Mouse (Mus musculus) G1E (cell line): ENCODE data around the gene Pde4d. TPM values are rescaled to one million over a fixed set of nuclear protein-coding genes. Genes with fewer than 3 reads are reported as not detected.

Source experiments
- ATAC-seq: 2 replicates; pipeline ENCODE4 v1.8.0; 2016; ENCODE audit warnings: mild to moderate bottlenecking; ENCODE audit not compliant: insufficient number of reproducible peaks, poor library complexity, low FRiP score, severe bottlenecking; ENCODE audit errors: extremely low read depth
- DNase-seq: peaks from one replicate; pipeline ENCODE4 v3.0.0; 2012; ENCODE audit warnings: low spot score
- H3K27me3 ChIP-seq: 2 replicates; pipeline ENCODE4 v1.6.1; 2012; ENCODE audit warnings: mild to moderate bottlenecking, low read length, inconsistent platforms; ENCODE audit not compliant: insufficient read depth
- H3K36me3 ChIP-seq: replicated peaks from 2 replicates; pipeline ENCODE3; 2012; ENCODE audit warnings: mild to moderate bottlenecking, inconsistent platforms
- H3K4me1 ChIP-seq: 2 replicates; pipeline ENCODE4 v1.6.1; 2012; ENCODE audit warnings: low read depth, low read length, inconsistent platforms, mixed read lengths; ENCODE audit not compliant: insufficient read depth
- H3K4me3 ChIP-seq: 2 replicates; pipeline ENCODE4 v1.5.1; 2012; ENCODE audit warnings: low read depth, mild to moderate bottlenecking, inconsistent platforms, low read length, moderate library complexity, mixed read lengths
- H3K9me3 ChIP-seq: replicated peaks from 2 replicates; pipeline ENCODE4 v1.6.1; 2012; ENCODE audit warnings: inconsistent platforms
- CTCF ChIP-seq: IDR thresholded peaks from 2 replicates; pipeline ENCODE4 v1.5.1; 2012; ENCODE audit warnings: low read depth, low read length, inconsistent platforms, mixed read lengths
- GATA1 ChIP-seq: IDR thresholded peaks from 2 replicates; pipeline ENCODE4 v1.6.1; 2012; ENCODE audit warnings: borderline replicate concordance, low read length, inconsistent platforms, mixed read lengths
- GATA2 ChIP-seq: IDR thresholded peaks from 2 replicates; pipeline ENCODE4 v1.6.1; 2012; ENCODE audit warnings: low read depth, low read length, inconsistent platforms, borderline replicate concordance
- POLR2AphosphoS5 ChIP-seq: IDR thresholded peaks from 2 replicates; pipeline ENCODE4 v1.6.1; 2012; ENCODE audit warnings: low read depth, low read length, inconsistent platforms; ENCODE audit not compliant: insufficient replicate concordance
- TAL1 ChIP-seq: conservative IDR thresholded peaks from 2 replicates; pipeline ENCODE4 v1.6.1; 2012; ENCODE audit warnings: low read depth, low read length, inconsistent platforms, mixed read lengths
- polyA plus RNA-seq: library from polyadenylated mRNA; stranded (reverse); fragments of >175 nt; gene quantifications from 2 replicates; pipeline ENCODE4 v1.2.3, GENCODE M21; 2012
- total RNA-seq, 2 experiments: library from RNA; stranded (forward) in 1 of 2; stranded (reverse) in 1 of 2; fragments of 200-1000 nt in 1 of 2; fragments of >200 nt in 1 of 2; fragmentation: Nextera tagmentation in 1 of 2; gene quantifications; 2 replicates each; pipeline ENCODE4 v1.2.3; 2014 to 2017

Pde4d gene
- total and polyA plus RNA-seq, 3 experiments: 8.2 to 124 (median 22.6) TPM

- Histone ChIP-seq H3K9me3 (no peaks in the 10 kb centered on the region), H3K36me3 (no peaks in the 10 kb centered on the region), H3K4me3 (no peak overlapping the region), H3K27me3 (0 out of 2 replicates have a peak, but pooled peaks cover 2% of the 10 kb centered on the region), H3K4me1 (no peaks in the 10 kb centered on the region)
- no peak for ATAC-seq
- DNase-seq: no peak
- TF ChIP-seq POLR2AphosphoS5 (no peak), TAL1 (no peak), GATA1 (no peak), CTCF (no peak), GATA2 (no peak)
Measured at GRCm38 (mm10) chr13:109211941-109212487, 762.3 kb downstream of the Pde4d start.

GRCm38 (mm10) chr13:109212788-109213473 is 763.2 kb downstream of the Pde4d start:
- TF ChIP-seq POLR2AphosphoS5: no peak
- no peak for TF ChIP-seq GATA2
- no peak for TF ChIP-seq TAL1
- no peak for TF ChIP-seq GATA1
- TF ChIP-seq CTCF: no peak
- Histone ChIP-seq H3K27me3 (0 out of 2 replicates have a peak, but pooled peaks cover 2% of the 10 kb centered on the region), H3K36me3 (no peaks in the 10 kb centered on the region), H3K4me1 (no peaks in the 10 kb centered on the region), H3K9me3 (no peaks in the 10 kb centered on the region), H3K4me3 (no peak overlapping the region)
- no peak for DNase-seq
- ATAC-seq: no peak

- Histone ChIP-seq H3K27me3 (no peaks in the 10 kb centered on the region), H3K4me1 (no peaks in the 10 kb centered on the region), H3K9me3 (no peaks in the 10 kb centered on the region), H3K36me3 (no peaks in the 10 kb centered on the region), H3K4me3 (no peak overlapping the region)
- ATAC-seq: no peak
- no peak for TF ChIP-seq CTCF
- TF ChIP-seq TAL1: no peak
- TF ChIP-seq GATA1: no peak
- no peak for TF ChIP-seq GATA2
- no peak for TF ChIP-seq POLR2AphosphoS5
- DNase-seq: no peak
Measured at GRCm38 (mm10) chr13:109219019-109219725, 769.4 kb downstream of the Pde4d start.

GRCm38 (mm10) chr13:109228967-109229617 is 779.3 kb downstream of the Pde4d start:
- DNase-seq (peak; percentile 16), ATAC-seq (no peak)
- Histone ChIP-seq H3K4me3 (no peak overlapping the region), H3K9me3 (no peaks in the 10 kb centered on the region), H3K4me1 (no peaks in the 10 kb centered on the region), H3K27me3 (no peaks in the 10 kb centered on the region), H3K36me3 (no peaks in the 10 kb centered on the region)
- TF ChIP-seq CTCF (peak; percentile 39; the same call in 1 of the 2 replicates), TAL1 (no peak), GATA1 (no peak), GATA2 (no peak), POLR2AphosphoS5 (no peak)

GRCm38 (mm10) chr13:109229618-109230334 is 780.0 kb downstream of the Pde4d start:
- DNase-seq (no peak), ATAC-seq (no peak)
- no peak for TF ChIP-seq POLR2AphosphoS5
- TF ChIP-seq GATA1: no peak
- TF ChIP-seq GATA2: no peak
- TF ChIP-seq TAL1: no peak
- no peak for TF ChIP-seq CTCF

More at GRCm38 (mm10) chr13:109229618-109230334, 780.0 kb downstream of the Pde4d start:
- no peaks in the 10 kb centered on the region for H3K36me3 ChIP-seq
- H3K27me3 ChIP-seq: no peaks in the 10 kb centered on the region
- H3K4me3 ChIP-seq: no peak overlapping the region
- H3K9me3 ChIP-seq: no peaks in the 10 kb centered on the region
- H3K4me1 ChIP-seq: no peaks in the 10 kb centered on the region
